Mouse (Mus musculus) liver, postnatal 0 days (tissue): ENCODE results near the gene Smg9. TPM values are rescaled to one million over a fixed set of nuclear protein-coding genes. Genes with fewer than 3 reads are reported as not detected.

Source experiments
- ATAC-seq: fragments of 200-750 bp; cut with Nextera tagmentation; 2 replicates; pipeline ENCODE4 v1.8.0; 2017; ENCODE audit warnings: mild to moderate bottlenecking, moderate library complexity
- DNase-seq: peaks from one replicate; pipeline ENCODE4 v3.0.0-alpha.2; 2016
- H3K27ac ChIP-seq: fragments of 300-500 bp; sonication (generic); 2 replicates; pipeline ENCODE4 v1.5.1; 2014; ENCODE audit warnings: antibody characterized with exemption, moderate library complexity, mild to moderate bottlenecking, low read depth
- H3K27me3 ChIP-seq: fragments of 300-500 bp; sonication (generic); 2 replicates; pipeline ENCODE4 v1.6.1; 2014; ENCODE audit warnings: low read length, control low read depth, mixed read lengths; ENCODE audit not compliant: insufficient read depth
- H3K36me3 ChIP-seq: fragments of 300-500 bp; sonication (generic); replicated peaks from 2 replicates; pipeline ENCODE4 v1.6.1; 2014; ENCODE audit warnings: mild to moderate bottlenecking, control low read depth, low read length, moderate library complexity, mixed read lengths; ENCODE audit not compliant: insufficient read depth
- H3K4me1 ChIP-seq: fragments of 300-500 bp; sonication (generic); 2 replicates; pipeline ENCODE4 v1.6.1; 2014; ENCODE audit warnings: antibody characterized with exemption, mild to moderate bottlenecking, control low read depth; ENCODE audit not compliant: insufficient read depth
- H3K4me2 ChIP-seq: fragments of 300-500 bp; sonication (generic); 2 replicates; pipeline ENCODE4 v1.6.1; 2014; ENCODE audit warnings: low read depth, mild to moderate bottlenecking, low read length, moderate library complexity, mixed read lengths
- H3K4me3 ChIP-seq: fragments of 300-500 bp; sonication (generic); 2 replicates; pipeline ENCODE4 v1.5.1; 2014; ENCODE audit warnings: low read depth, low read length
- H3K9ac ChIP-seq: fragments of 300-500 bp; sonication (generic); replicated peaks from 2 replicates; pipeline ENCODE4 v1.6.1; 2014; ENCODE audit warnings: mild to moderate bottlenecking, moderate library complexity
- H3K9me3 ChIP-seq: fragments of 300-500 bp; sonication (generic); 2 replicates; pipeline ENCODE4 v1.6.1; 2016; ENCODE audit warnings: mild to moderate bottlenecking, control low read depth, low read length, mixed read lengths
- CTCF ChIP-seq: sonication (generic); IDR thresholded peaks from 2 replicates; pipeline ENCODE4 v1.5.1; 2016; ENCODE audit warnings: antibody characterized with exemption, low read depth
- EP300 ChIP-seq: IDR thresholded peaks from 2 replicates; pipeline ENCODE4 v1.6.1; 2016; ENCODE audit warnings: antibody characterized with exemption, low read depth, mild to moderate bottlenecking
- WGBS: fragments of 180-500 bp; shearing (Covaris S2); extraction: QIAGEN DNeasy Blood & Tissue Kit; methylation state at CpG from one replicate; pipeline ENCODE4 v1.1.7; 2014; ENCODE audit not compliant: insufficient replicate concordance; 5-methylcytosine and 5-hydroxymethylcytosine counted together
- polyA plus RNA-seq: library from polyadenylated mRNA; unstranded; fragments of >200 nt; fragmentation: Nextera tagmentation; extraction: Ambion mirVana; gene quantifications from 2 replicates; pipeline ENCODE4 v1.2.1, GENCODE M21; 2015

Smg9 gene
- polyA plus RNA-seq, 1 experiment from 2014 or later, result 8.7 TPM

DNA sequence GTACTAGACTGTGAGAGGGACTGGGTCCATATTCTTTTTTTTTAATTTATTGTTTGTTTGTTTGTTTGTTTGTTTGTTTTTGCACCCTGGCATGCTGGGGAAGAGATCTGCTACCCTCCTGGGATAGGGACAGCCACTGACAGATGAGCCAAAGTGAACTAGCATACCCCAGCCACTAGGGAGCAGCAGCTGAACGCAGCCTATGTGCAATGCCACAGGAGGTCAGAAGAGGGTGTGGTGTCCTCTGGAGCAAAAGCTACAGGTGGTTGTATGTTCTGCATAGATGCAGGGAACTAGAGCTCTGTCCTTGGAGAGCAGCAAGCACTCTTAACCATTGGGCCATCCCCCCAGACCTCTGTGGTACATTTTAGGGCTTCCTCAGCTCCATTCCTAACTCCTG is 42.4 kb downstream of the Smg9 start:
- Histone ChIP-seq H3K9me3 (no peaks in the 10 kb centered on the region), H3K36me3 (no peaks in the 10 kb centered on the region), H3K4me2 (no peak overlapping the region), H3K27me3 (no peaks in the 10 kb centered on the region), H3K27ac (peak overlapping the region; percentile 17; the same call in 1 of the 2 replicates), H3K9ac (no peak overlapping the region), H3K4me1 (peaks cover 4% of the 10 kb centered on the region; the same call in 1 of the 2 replicates), H3K4me3 (no peak overlapping the region)
- TF ChIP-seq EP300 (no peak), CTCF (peak; percentile 99)
- 7% methylated on average over 1 of the region's 1 CpGs for WGBS
- DNase-seq (peak; percentile 79), ATAC-seq (peak; percentile 80)

DNA sequence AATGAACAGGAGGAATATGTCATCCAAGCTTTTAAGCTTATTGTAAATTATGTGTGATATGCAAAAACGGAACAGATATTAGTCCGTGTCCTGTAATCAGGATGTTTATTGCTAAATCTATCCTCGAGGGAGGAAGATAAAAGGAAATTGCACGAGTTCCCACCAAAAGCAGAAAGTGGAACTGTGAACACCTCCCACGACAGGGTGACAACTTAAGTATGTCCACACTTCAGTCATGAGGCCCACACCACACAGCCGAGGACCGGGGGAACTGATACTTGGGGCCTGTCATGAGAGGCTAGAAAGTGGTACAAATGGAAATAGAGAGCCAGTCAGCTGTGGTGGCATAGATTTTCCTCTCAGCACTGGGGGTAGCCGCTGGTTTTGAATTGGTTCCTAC is 42.9 kb downstream of the Smg9 start:
- ATAC-seq (peak; percentile 74), DNase-seq (peak; percentile 51)
- Histone ChIP-seq H3K27ac (peak overlapping the region; percentile 80), H3K27me3 (no peaks in the 10 kb centered on the region), H3K4me3 (no peak overlapping the region), H3K4me1 (peaks cover 4% of the 10 kb centered on the region; the same call in 1 of the 2 replicates), H3K9ac (no peak overlapping the region), H3K4me2 (0 out of 2 replicates have a peak overlapping the region, but pooled peaks have one; percentile 29), H3K36me3 (no peaks in the 10 kb centered on the region), H3K9me3 (no peaks in the 10 kb centered on the region)
- WGBS, result 52% methylated on average over 8 of the region's 8 CpGs
- TF ChIP-seq CTCF (no peak), EP300 (no peak; the same call in 1 of the 2 replicates)

DNA sequence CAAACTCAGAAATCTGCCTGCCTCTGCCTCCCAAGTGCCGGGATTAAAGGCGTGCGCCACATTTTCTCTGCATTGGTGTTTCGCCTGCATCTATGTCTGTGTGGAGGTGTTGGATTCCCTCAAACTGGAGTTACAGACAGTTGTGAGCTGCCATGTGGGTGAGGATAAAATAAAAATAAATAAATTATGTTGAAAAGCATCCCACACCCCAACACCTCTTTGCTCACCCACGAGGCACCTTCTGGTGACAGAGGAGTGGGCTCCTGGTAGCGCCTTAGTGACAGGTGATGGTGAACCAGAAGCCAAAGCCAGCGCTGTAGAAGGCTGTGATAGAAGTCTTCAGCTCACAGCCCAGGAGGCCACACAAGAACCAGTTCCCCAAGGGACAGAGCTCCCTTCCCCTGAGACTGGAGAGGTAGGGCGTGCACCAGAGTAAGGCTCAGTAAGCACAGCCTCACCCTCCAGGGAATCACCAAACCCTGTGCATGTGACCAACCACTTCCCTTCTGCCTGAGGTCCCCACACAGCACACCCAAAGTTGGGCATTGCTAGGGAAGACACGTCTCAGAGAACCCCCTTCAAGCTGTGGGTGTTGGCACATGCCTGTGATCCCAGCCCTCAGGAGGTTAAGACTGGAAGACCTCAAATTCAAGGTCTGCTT is 46.0 kb downstream of the Smg9 start:
- 76% methylated on average over 9 of the region's 9 CpGs for WGBS
- no peaks in the 10 kb centered on the region for H3K9me3 ChIP-seq
- H3K27me3 ChIP-seq, result no peaks in the 10 kb centered on the region
- peak overlapping the region; percentile 55 for H3K27ac ChIP-seq
- DNase-seq, result peak; percentile 66
- no peak overlapping the region for H3K9ac ChIP-seq
- peaks cover 11% of the 10 kb centered on the region for H3K4me1 ChIP-seq
- H3K36me3 ChIP-seq, result no peaks in the 10 kb centered on the region
- peak; percentile 23; the same call in 1 of the 2 replicates for ATAC-seq
- no peak for TF ChIP-seq CTCF
- TF ChIP-seq EP300, result no peak
- peak overlapping the region; percentile 3; the same call in 1 of the 2 replicates for H3K4me2 ChIP-seq
- no peak overlapping the region for H3K4me3 ChIP-seq

DNA sequence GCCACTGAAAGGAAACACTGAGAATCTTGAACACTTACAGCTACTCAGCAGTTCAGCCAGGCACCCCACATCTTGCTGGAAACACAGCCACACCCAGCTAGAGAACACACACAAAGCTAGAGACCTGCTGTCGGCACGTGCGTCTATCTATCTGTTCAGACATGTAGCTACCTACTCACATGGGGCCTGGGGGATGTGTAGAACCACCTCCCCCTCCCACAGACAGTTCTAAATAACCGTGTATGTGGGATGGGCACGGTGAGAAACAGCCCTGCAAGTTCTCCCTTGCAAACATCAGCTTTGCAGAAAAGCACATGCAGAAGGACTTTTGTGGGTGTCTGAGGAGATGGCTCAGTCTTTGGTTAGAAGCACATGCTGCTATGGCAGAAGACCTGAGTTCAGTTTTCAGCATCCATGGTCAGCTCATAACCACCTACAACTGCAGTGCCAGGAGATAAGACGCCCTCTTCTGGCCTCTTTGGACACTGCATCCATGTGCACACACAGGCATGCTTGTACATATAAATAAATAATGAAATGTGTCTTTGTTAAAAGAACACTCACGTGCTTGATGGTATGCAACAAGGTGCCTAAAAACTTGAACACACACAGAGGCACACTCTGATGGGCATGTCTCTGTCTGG is 47.4 kb downstream of the Smg9 start:
- peaks cover 19% of the 10 kb centered on the region for H3K4me1 ChIP-seq
- no peak for DNase-seq
- H3K27me3 ChIP-seq, result no peaks in the 10 kb centered on the region
- TF ChIP-seq EP300, result no peak
- peak; percentile 38 for TF ChIP-seq CTCF
- no peak overlapping the region for H3K4me2 ChIP-seq
- H3K4me3 ChIP-seq, result no peak overlapping the region
- no peak overlapping the region for H3K9ac ChIP-seq
- H3K36me3 ChIP-seq, result no peaks in the 10 kb centered on the region
- no peak for ATAC-seq
- H3K9me3 ChIP-seq, result no peaks in the 10 kb centered on the region
- WGBS, result 66% methylated on average over 7 of the region's 7 CpGs
- no peak overlapping the region for H3K27ac ChIP-seq

DNA sequence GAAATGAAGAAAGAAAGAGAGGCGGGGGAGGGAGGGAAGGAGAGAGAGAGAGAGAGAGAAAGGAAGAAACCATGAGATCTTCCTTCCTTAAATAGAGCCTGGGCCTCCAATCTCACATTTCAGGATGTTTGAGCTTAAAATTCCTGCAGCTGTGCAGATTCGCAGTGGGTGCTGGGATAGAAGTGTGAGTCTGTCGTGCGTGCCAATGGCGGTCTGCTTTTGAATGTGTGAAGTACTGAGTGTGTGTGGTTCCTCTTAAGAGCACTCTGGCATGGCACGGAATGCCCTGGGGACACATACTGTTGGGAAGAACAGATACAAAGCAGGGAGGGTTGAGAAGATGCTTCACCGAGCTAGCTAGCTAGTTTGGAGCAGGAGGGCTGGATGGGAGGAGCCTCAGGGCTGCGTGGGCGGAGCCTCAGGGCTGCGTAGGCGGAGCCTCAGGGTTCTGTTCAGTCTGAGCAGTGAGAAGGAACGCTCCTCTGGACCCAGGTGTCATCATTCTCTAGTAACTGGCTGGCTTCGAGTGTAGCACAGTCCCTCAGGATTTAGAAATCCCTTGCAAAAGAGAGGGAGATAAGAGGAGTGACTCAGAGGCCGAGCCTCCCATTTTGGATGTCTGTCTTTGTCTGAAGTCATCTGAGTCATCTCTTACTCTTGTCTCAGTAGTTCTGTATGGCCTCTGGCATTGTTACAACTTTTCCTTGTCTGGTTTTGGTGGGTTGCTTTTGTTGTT is 49.5 kb downstream of the Smg9 start:
- H3K9ac ChIP-seq, result no peak overlapping the region
- TF ChIP-seq CTCF (no peak), EP300 (no peak)
- no peak overlapping the region for H3K4me3 ChIP-seq
- no peak overlapping the region for H3K4me2 ChIP-seq
- no peaks in the 10 kb centered on the region for H3K27me3 ChIP-seq
- DNase-seq (peak; percentile 48), ATAC-seq (peak; percentile 25; the same call in 1 of the 2 replicates)
- 50% methylated on average over 14 of the region's 14 CpGs for WGBS
- H3K9me3 ChIP-seq, result no peaks in the 10 kb centered on the region
- H3K4me1 ChIP-seq, result peaks cover 19% of the 10 kb centered on the region
- H3K27ac ChIP-seq, result no peak overlapping the region; the same call in 1 of the 2 replicates
- H3K36me3 ChIP-seq, result no peaks in the 10 kb centered on the region

DNA sequence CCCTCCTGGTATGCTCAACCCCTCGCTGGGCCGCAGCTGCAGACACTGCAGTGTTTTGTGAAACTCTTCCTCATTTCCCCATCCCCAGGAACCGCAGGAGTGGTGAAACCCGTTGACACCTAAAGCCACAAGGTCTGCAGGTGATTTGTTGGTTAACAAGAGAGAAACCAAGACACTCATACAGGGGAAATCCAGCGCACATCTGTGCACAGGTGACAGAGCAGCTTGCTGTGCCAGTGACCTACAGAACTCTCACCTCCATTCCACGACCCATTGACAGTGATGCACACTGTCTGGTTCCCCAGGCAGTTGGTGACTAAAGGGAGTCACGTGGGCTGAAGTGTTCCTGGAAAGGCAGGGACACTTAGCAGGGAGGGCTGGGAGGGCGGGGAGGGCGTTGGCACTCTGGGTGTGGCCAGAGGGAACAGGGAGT is 51.2 kb downstream of the Smg9 start:
- Histone ChIP-seq H3K4me1 (peaks cover 19% of the 10 kb centered on the region), H3K4me2 (peak overlapping the region; percentile 29; the same call in 1 of the 2 replicates), H3K4me3 (no peak overlapping the region), H3K27ac (peak overlapping the region; percentile 71), H3K36me3 (no peaks in the 10 kb centered on the region), H3K27me3 (no peaks in the 10 kb centered on the region), H3K9ac (no peak overlapping the region), H3K9me3 (no peaks in the 10 kb centered on the region)
- DNase-seq (peak; percentile 65), ATAC-seq (peak; percentile 55)
- WGBS, result 22% methylated on average over 9 of the region's 9 CpGs
- TF ChIP-seq EP300 (peak; percentile 67), CTCF (no peak)
